Mouse (Mus musculus) kidney, adult 2 months (tissue): ENCODE results near the gene Commd9. TPM values are rescaled to one million over a fixed set of nuclear protein-coding genes. Genes with fewer than 3 reads are reported as not detected.

ENCODE experiments used
- DNase-seq: peaks from one replicate; pipeline ENCODE4 v3.0.0; 2021
- H3K27ac ChIP-seq: fragments of 200-500 bp; 2 replicates; pipeline ENCODE4 v1.5.1; 2012; ENCODE audit warnings: low read depth, low read length, control low read depth, inconsistent platforms; ENCODE audit not compliant: insufficient read depth
- H3K27me3 ChIP-seq: fragments of 200-500 bp; replicated peaks from 2 replicates; pipeline ENCODE4 v1.6.1; 2012; ENCODE audit warnings: mild to moderate bottlenecking, moderate library complexity, low read length, inconsistent platforms; ENCODE audit not compliant: control insufficient read depth, insufficient read depth
- H3K36me3 ChIP-seq: fragments of 200-500 bp; 2 replicates; pipeline ENCODE4 v1.6.1; 2012; ENCODE audit warnings: mild to moderate bottlenecking, moderate library complexity, low read length, inconsistent platforms; ENCODE audit not compliant: control insufficient read depth, insufficient read depth
- H3K4me1 ChIP-seq: fragments of 200-500 bp; 2 replicates; pipeline ENCODE4 v1.6.1; 2011; ENCODE audit warnings: low read length; ENCODE audit not compliant: control insufficient read depth, insufficient read depth
- H3K4me3 ChIP-seq: fragments of 200-500 bp; 2 replicates; pipeline ENCODE4 v1.5.1; 2011; ENCODE audit warnings: mild to moderate bottlenecking, low read depth, low read length, control low read depth; ENCODE audit not compliant: insufficient read depth
- CTCF ChIP-seq: fragments of 200-500 bp; conservative IDR thresholded peaks from 2 replicates; pipeline ENCODE4 v1.5.1; 2011; ENCODE audit warnings: low read depth, mild to moderate bottlenecking, control low read depth, low read length, moderate library complexity, mixed read lengths; ENCODE audit not compliant: insufficient read depth, insufficient read length
- POLR2A ChIP-seq: fragments of 200-500 bp; IDR thresholded peaks from one replicate; pipeline ENCODE4 v1.6.1; 2011; ENCODE audit warnings: low read depth, low read length, control low read depth
- WGBS: fragments of 180-500 bp; shearing (Covaris S2); methylation state at CpG from one replicate; pipeline ENCODE4 v1.1.7; 2018; 5-methylcytosine and 5-hydroxymethylcytosine counted together
- polyA plus RNA-seq: library from polyadenylated mRNA; depleted of rRNA; stranded (reverse); fragments of >200 nt; gene quantifications from 2 replicates; pipeline ENCODE4 v1.2.3, GENCODE M21; 2012

Gene Commd9
- polyA plus RNA-seq, 1 experiment = 115 TPM

GRCm38 (mm10) chr2:101909326-101910080 is 23.5 kb downstream of the Commd9 start:
- H3K4me1 ChIP-seq = no peaks in the 10 kb centered on the region; the same call in 1 of the 2 replicates
- no peak for TF ChIP-seq CTCF
- no peaks in the 10 kb centered on the region for H3K36me3 ChIP-seq
- no peak for DNase-seq
- 93% methylated on average over 15 of the region's 15 CpGs for WGBS
- H3K27ac ChIP-seq = no peak overlapping the region
- H3K4me3 ChIP-seq = no peak overlapping the region
- H3K27me3 ChIP-seq = no peaks in the 10 kb centered on the region

GRCm38 (mm10) chr2:101918518-101918917 is 32.5 kb downstream of the Commd9 start:
- H3K27me3 ChIP-seq = no peaks in the 10 kb centered on the region
- H3K4me3 ChIP-seq = no peak overlapping the region
- no peak overlapping the region for H3K27ac ChIP-seq
- DNase-seq = no peak
- 81% methylated on average over 7 of the region's 7 CpGs for WGBS
- peaks cover 7% of the 10 kb centered on the region; the same call in 1 of the 2 replicates for H3K4me1 ChIP-seq
- TF ChIP-seq CTCF = no peak; the same call in 1 of the 2 replicates
- no peak for TF ChIP-seq POLR2A
- no peaks in the 10 kb centered on the region for H3K36me3 ChIP-seq

GRCm38 (mm10) chr2:101920136-101920554 is 34.1 kb downstream of the Commd9 start:
- H3K36me3 ChIP-seq = no peaks in the 10 kb centered on the region
- WGBS = 68% methylated on average over 2 of the region's 2 CpGs
- no peak for DNase-seq

GRCm38 (mm10) chr2:101922302-101922701 is 36.3 kb downstream of the Commd9 start:
- no peak overlapping the region for H3K4me3 ChIP-seq
- TF ChIP-seq CTCF (no peak), POLR2A (no peak)

More at GRCm38 (mm10) chr2:101920136-101920554, 34.1 kb downstream of the Commd9 start:
- TF ChIP-seq POLR2A = no peak
- TF ChIP-seq CTCF = no peak
- Histone ChIP-seq H3K4me1 (peaks cover 13% of the 10 kb centered on the region; the same call in 1 of the 2 replicates), H3K27ac (no peak overlapping the region), H3K4me3 (no peak overlapping the region), H3K27me3 (no peaks in the 10 kb centered on the region)

GRCm38 (mm10) chr2:101923181-101923580 is 37.1 kb downstream of the Commd9 start:
- DNase-seq = peak; percentile 94
- WGBS = 39% methylated on average over 4 of the region's 4 CpGs
- TF ChIP-seq CTCF = no peak
- TF ChIP-seq POLR2A = no peak
- no peaks in the 10 kb centered on the region for H3K27me3 ChIP-seq
- H3K4me1 ChIP-seq = peaks cover 13% of the 10 kb centered on the region; the same call in 1 of the 2 replicates
- no peaks in the 10 kb centered on the region for H3K36me3 ChIP-seq
- no peak overlapping the region for H3K4me3 ChIP-seq
- peak overlapping the region; percentile 88 for H3K27ac ChIP-seq

More at GRCm38 (mm10) chr2:101922302-101922701, 36.3 kb downstream of the Commd9 start:
- Histone ChIP-seq H3K4me1 (peaks cover 13% of the 10 kb centered on the region; the same call in 1 of the 2 replicates), H3K27ac (no peak overlapping the region), H3K27me3 (no peaks in the 10 kb centered on the region), H3K36me3 (no peaks in the 10 kb centered on the region)
- WGBS = 87% methylated on average over 4 of the region's 4 CpGs
- no peak for DNase-seq

GRCm38 (mm10) chr2:101925183-101925582 is 39.1 kb downstream of the Commd9 start:
- no peak for TF ChIP-seq CTCF
- TF ChIP-seq POLR2A = no peak
- Histone ChIP-seq H3K4me1 (peaks cover 13% of the 10 kb centered on the region; the same call in 1 of the 2 replicates), H3K27ac (no peak overlapping the region), H3K36me3 (no peaks in the 10 kb centered on the region), H3K4me3 (no peak overlapping the region), H3K27me3 (no peaks in the 10 kb centered on the region)
- WGBS = 98% methylated on average over 3 of the region's 3 CpGs
- no peak for DNase-seq

- TF ChIP-seq POLR2A (no peak), CTCF (no peak)
- DNase-seq = no peak
- Histone ChIP-seq H3K4me1 (peaks cover 13% of the 10 kb centered on the region; the same call in 1 of the 2 replicates), H3K27ac (no peak overlapping the region), H3K4me3 (no peak overlapping the region), H3K36me3 (no peaks in the 10 kb centered on the region), H3K27me3 (no peaks in the 10 kb centered on the region)
- WGBS = 92% methylated on average over 12 of the region's 12 CpGs
Observed at GRCm38 (mm10) chr2:101925591-101926188, 39.6 kb downstream of the Commd9 start.
